Mouse (Mus musculus) MEL (cell line): Measurements from ENCODE around the gene Rps3a1.

Source experiments
- CTCF ChIP-seq, 3 experiments: IDR thresholded peaks in 2 of 3; conservative IDR thresholded peaks in 1 of 3; 2 replicates each; pipeline ENCODE4 v1.5.1; 2011 to 2012; ENCODE audit warnings: low read length in 3 of 3, low read depth in 2 of 3, mild to moderate bottlenecking in 2 of 3, improper control_type of control experiment in 1 of 3, inconsistent platforms in 1 of 3, mixed read lengths in 1 of 3, moderate library complexity in 1 of 3; ENCODE audit not compliant: control insufficient read depth in 1 of 3, insufficient read depth in 1 of 3, poor library complexity in 1 of 3, severe bottlenecking in 1 of 3
- GATA1 ChIP-seq: IDR thresholded peaks from 2 replicates; pipeline ENCODE4 v1.6.1; 2011; ENCODE audit warnings: low read depth, low read length, improper control_type of control experiment
- MAFK ChIP-seq: IDR thresholded peaks from 2 replicates; pipeline ENCODE4 v1.6.1; 2011; ENCODE audit warnings: low read depth, mild to moderate bottlenecking, low read length, improper control_type of control experiment, borderline replicate concordance
- MAZ ChIP-seq: IDR thresholded peaks from 2 replicates; pipeline ENCODE4 v1.6.1; 2012; ENCODE audit warnings: low read depth, mild to moderate bottlenecking, inconsistent platforms, low read length, improper control_type of control experiment
- NRF1 ChIP-seq: IDR thresholded peaks from 2 replicates; pipeline ENCODE4 v1.6.1; 2014; ENCODE audit warnings: low read depth, mild to moderate bottlenecking, inconsistent platforms, low read length, improper control_type of control experiment, moderate library complexity; ENCODE audit not compliant: poor library complexity, insufficient read depth, severe bottlenecking
- RAD21 ChIP-seq: IDR thresholded peaks from 2 replicates; pipeline ENCODE4 v1.6.1; 2011; ENCODE audit warnings: mild to moderate bottlenecking, low read depth, low read length, improper control_type of control experiment
- SMC3 ChIP-seq: IDR thresholded peaks from 2 replicates; pipeline ENCODE4 v1.6.1; 2011; ENCODE audit warnings: low read depth, low read length, improper control_type of control experiment
- UBTF ChIP-seq: IDR thresholded peaks from 2 replicates; pipeline ENCODE4 v1.6.1; 2012; ENCODE audit warnings: low read depth, mild to moderate bottlenecking, inconsistent platforms, low read length, improper control_type of control experiment, moderate library complexity, borderline replicate concordance; ENCODE audit not compliant: insufficient read depth
- ZC3H11A ChIP-seq: IDR thresholded peaks from 2 replicates; pipeline ENCODE4 v1.6.1; 2012; ENCODE audit warnings: low read depth, mild to moderate bottlenecking, inconsistent platforms, low read length, improper control_type of control experiment

GRCm38 (mm10) chr3:86135886-86136563, 6.5 kb downstream of the Rps3a1 start:
- TF ChIP-seq ZC3H11A (no peak), CTCF (IDR thresholded peaks at IDR 0.05 in 2 of 3, conservative IDR thresholded peaks at IDR 0.05 in 1 of 3; ENCODE audit: control insufficient read depth in 1 of 3, insufficient read depth in 1 of 3, low read depth in 2 of 3, low read length in 3 of 3, poor library complexity in 1 of 3, severe bottlenecking in 1 of 3) (no peak; a peak in 1 of 6 replicates), NRF1 (no peak), MAFK (no peak), MAZ (no peak), GATA1 (peak; percentile 74), RAD21 (no peak), UBTF (no peak), SMC3 (no peak)
